Mouse (Mus musculus): ENCODE data around the gene Ppp1r36. TPM values are rescaled to one million over a fixed set of nuclear protein-coding genes. Genes with fewer than 3 reads are reported as not detected.

Ppp1r36 gene
- polyA plus RNA-seq, 1 experiment from 2014 or later: 7.5 TPM

GRCm38 (mm10) chr12:76376649-76377048 lies 40.7 kb upstream of the Ppp1r36 start:
- peak; percentile 54 for DNase-seq (ENCODE audit: low spot score)
- no peaks in the 10 kb centered on the region for H3K36me3 ChIP-seq (ENCODE audit: insufficient read depth, low read length)
- ATAC-seq (replicated peaks; ENCODE audit: low FRiP score, low read depth): no peak
- H3K4me1 ChIP-seq (replicated peaks; ENCODE audit: insufficient read depth, low read length): peaks cover 11% of the 10 kb centered on the region
- no peak overlapping the region for H3K9ac ChIP-seq (ENCODE audit: low read depth, low read length)
- peak; percentile 72 for TF ChIP-seq CTCF (IDR thresholded peaks at IDR 0.05; ENCODE audit: low read depth)
- no peaks in the 10 kb centered on the region for H3K9me3 ChIP-seq (replicated peaks; ENCODE audit: low read length)
- no peak overlapping the region for H3K4me3 ChIP-seq (replicated peaks; ENCODE audit: low read depth, low read length)
- no peak overlapping the region for H3K4me2 ChIP-seq (ENCODE audit: low read length)
- no peak overlapping the region for H3K27ac ChIP-seq
- 58% methylated on average over 7 of the region's 7 CpGs for WGBS
- no peaks in the 10 kb centered on the region for H3K27me3 ChIP-seq (ENCODE audit: insufficient read depth, low read length)

- no peak overlapping the region for H3K4me3 ChIP-seq (replicated peaks; ENCODE audit: low read depth, low read length)
- no peaks in the 10 kb centered on the region for H3K27me3 ChIP-seq (ENCODE audit: insufficient read depth, low read length)
- H3K4me2 ChIP-seq (ENCODE audit: low read length): no peak overlapping the region
- H3K9me3 ChIP-seq (replicated peaks; ENCODE audit: low read length): no peaks in the 10 kb centered on the region
- TF ChIP-seq CTCF (IDR thresholded peaks at IDR 0.05; ENCODE audit: low read depth): no peak
- H3K9ac ChIP-seq (ENCODE audit: low read depth, low read length): no peak overlapping the region
- no peak overlapping the region for H3K27ac ChIP-seq
- no peak for ATAC-seq (replicated peaks; ENCODE audit: low FRiP score, low read depth)
- peaks cover 7% of the 10 kb centered on the region for H3K4me1 ChIP-seq (replicated peaks; ENCODE audit: insufficient read depth, low read length)
- no peaks in the 10 kb centered on the region for H3K36me3 ChIP-seq (ENCODE audit: insufficient read depth, low read length)
- no peak for DNase-seq (ENCODE audit: low spot score)
- WGBS: 93% methylated on average over 6 of the region's 6 CpGs
These were observed 40.3 kb upstream of the Ppp1r36 start for GRCm38 (mm10) chr12:76377059-76377458.

GRCm38 (mm10) chr12:76377726-76378125 lies 39.6 kb upstream of the Ppp1r36 start:
- TF ChIP-seq CTCF (IDR thresholded peaks at IDR 0.05; ENCODE audit: low read depth): no peak
- WGBS: 96% methylated on average over 3 of the region's 3 CpGs
- Histone ChIP-seq H3K9me3 (replicated peaks; ENCODE audit: low read length) (no peaks in the 10 kb centered on the region), H3K9ac (ENCODE audit: low read depth, low read length) (no peak overlapping the region), H3K36me3 (ENCODE audit: insufficient read depth, low read length) (no peaks in the 10 kb centered on the region), H3K4me1 (replicated peaks; ENCODE audit: insufficient read depth, low read length) (0 out of 2 replicates have a peak, but pooled peaks cover 3% of the 10 kb centered on the region), H3K27ac (no peak overlapping the region), H3K27me3 (ENCODE audit: insufficient read depth, low read length) (no peaks in the 10 kb centered on the region), H3K4me2 (ENCODE audit: low read length) (no peak overlapping the region), H3K4me3 (replicated peaks; ENCODE audit: low read depth, low read length) (no peak overlapping the region)
- ATAC-seq (replicated peaks; ENCODE audit: low FRiP score, low read depth) (no peak), DNase-seq (ENCODE audit: low spot score) (no peak)

GRCm38 (mm10) chr12:76378556-76378955 lies 38.8 kb upstream of the Ppp1r36 start:
- H3K27ac ChIP-seq: no peak overlapping the region
- no peak overlapping the region for H3K9ac ChIP-seq (ENCODE audit: low read depth, low read length)
- no peak for TF ChIP-seq CTCF (IDR thresholded peaks at IDR 0.05; ENCODE audit: low read depth)
- H3K4me2 ChIP-seq (ENCODE audit: low read length): no peak overlapping the region
- H3K4me1 ChIP-seq (replicated peaks; ENCODE audit: insufficient read depth, low read length): 0 out of 2 replicates have a peak, but pooled peaks cover 3% of the 10 kb centered on the region
- ATAC-seq (replicated peaks; ENCODE audit: low FRiP score, low read depth) (no peak), DNase-seq (ENCODE audit: low spot score) (no peak)
- no peaks in the 10 kb centered on the region for H3K9me3 ChIP-seq (replicated peaks; ENCODE audit: low read length)
- no peaks in the 10 kb centered on the region for H3K36me3 ChIP-seq (ENCODE audit: insufficient read depth, low read length)
- H3K27me3 ChIP-seq (ENCODE audit: insufficient read depth, low read length): no peaks in the 10 kb centered on the region
- H3K4me3 ChIP-seq (replicated peaks; ENCODE audit: low read depth, low read length): no peak overlapping the region
- WGBS: 79% methylated on average over 5 of the region's 5 CpGs

GRCm38 (mm10) chr12:76380151-76380550 lies 37.2 kb upstream of the Ppp1r36 start:
- no peaks in the 10 kb centered on the region for H3K9me3 ChIP-seq (replicated peaks; ENCODE audit: low read length)
- H3K27me3 ChIP-seq (ENCODE audit: insufficient read depth, low read length): no peaks in the 10 kb centered on the region
- no peak overlapping the region for H3K4me3 ChIP-seq (replicated peaks; ENCODE audit: low read depth, low read length)
- 73% methylated on average over 7 of the region's 7 CpGs for WGBS
- DNase-seq (ENCODE audit: low spot score): no peak
- no peak for ATAC-seq (replicated peaks; ENCODE audit: low FRiP score, low read depth)
- TF ChIP-seq CTCF (IDR thresholded peaks at IDR 0.05; ENCODE audit: low read depth): no peak
- no peak overlapping the region for H3K27ac ChIP-seq
- no peak overlapping the region for H3K4me2 ChIP-seq (ENCODE audit: low read length)
- H3K4me1 ChIP-seq (replicated peaks; ENCODE audit: insufficient read depth, low read length): 0 out of 2 replicates have a peak, but pooled peaks cover 3% of the 10 kb centered on the region
- H3K36me3 ChIP-seq (ENCODE audit: insufficient read depth, low read length): no peaks in the 10 kb centered on the region
- H3K9ac ChIP-seq (ENCODE audit: low read depth, low read length): no peak overlapping the region

GRCm38 (mm10) chr12:76385342-76385741 lies 32.0 kb upstream of the Ppp1r36 start:
- no peak for DNase-seq (ENCODE audit: low spot score)
- Histone ChIP-seq H3K36me3 (ENCODE audit: insufficient read depth, low read length) (peaks cover 18% of the 10 kb centered on the region; the same call in 1 of the 2 replicates), H3K4me3 (replicated peaks; ENCODE audit: low read depth, low read length) (no peak overlapping the region), H3K4me1 (replicated peaks; ENCODE audit: insufficient read depth, low read length) (no peaks in the 10 kb centered on the region), H3K4me2 (ENCODE audit: low read length) (no peak overlapping the region), H3K27ac (no peak overlapping the region), H3K9ac (ENCODE audit: low read depth, low read length) (no peak overlapping the region), H3K9me3 (replicated peaks; ENCODE audit: low read length) (no peaks in the 10 kb centered on the region), H3K27me3 (ENCODE audit: insufficient read depth, low read length) (no peaks in the 10 kb centered on the region)
- no peak for ATAC-seq (replicated peaks; ENCODE audit: low FRiP score, low read depth)
- WGBS: 92% methylated on average over 8 of the region's 8 CpGs
- no peak for TF ChIP-seq CTCF (IDR thresholded peaks at IDR 0.05; ENCODE audit: low read depth)

- DNase-seq (ENCODE audit: low spot score) (no peak), ATAC-seq (replicated peaks; ENCODE audit: low FRiP score, low read depth) (no peak)
- Histone ChIP-seq H3K4me1 (replicated peaks; ENCODE audit: insufficient read depth, low read length) (no peaks in the 10 kb centered on the region), H3K9me3 (replicated peaks; ENCODE audit: low read length) (no peaks in the 10 kb centered on the region), H3K27me3 (ENCODE audit: insufficient read depth, low read length) (no peaks in the 10 kb centered on the region), H3K4me2 (ENCODE audit: low read length) (no peak overlapping the region), H3K4me3 (replicated peaks; ENCODE audit: low read depth, low read length) (no peak overlapping the region), H3K9ac (ENCODE audit: low read depth, low read length) (no peak overlapping the region), H3K27ac (no peak overlapping the region), H3K36me3 (ENCODE audit: insufficient read depth, low read length) (peaks cover 18% of the 10 kb centered on the region; the same call in 1 of the 2 replicates)
- TF ChIP-seq CTCF (IDR thresholded peaks at IDR 0.05; ENCODE audit: low read depth): no peak
- WGBS: 87% methylated on average over 11 of the region's 11 CpGs
These were observed 28.5 kb upstream of the Ppp1r36 start for GRCm38 (mm10) chr12:76388794-76389193.
